21 mouse cellular contexts compared by ENCODE assay signal in the genomic region with DNA sequence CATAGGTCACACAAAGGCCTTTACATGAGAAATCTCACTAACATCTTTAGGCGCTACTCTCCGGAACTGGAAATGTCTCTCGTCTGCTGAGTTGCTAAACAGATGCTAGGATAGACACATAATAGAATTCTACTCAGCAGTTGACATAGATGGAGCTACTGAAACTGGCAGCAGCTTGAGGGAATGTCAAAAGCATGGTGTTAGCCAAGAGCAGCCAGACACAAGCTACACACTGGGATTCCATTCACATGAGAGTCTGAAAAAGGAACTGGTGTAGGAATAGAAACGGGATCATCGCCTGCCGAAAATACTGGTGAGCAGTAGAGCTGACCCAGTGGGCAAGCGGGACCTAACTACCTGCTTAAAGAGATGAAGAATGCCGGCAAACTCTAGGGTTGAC.
DNase-seq lines count a peak whose midpoint lies in the region; ATAC-seq and TF ChIP-seq lines count a peak whose summit lies in the region.
"Had no signal": no experiment of that assay in that cellular context is flagged by ENCODE, and none has a peak within 500 bp of the region (broad histone marks: within the 10 kb centered on the region; RNA-seq: fewer than 3 reads in every experiment).

No protein-coding gene starts in this region.

- H3K4me2 ChIP-seq in heart, embryonic 11.5 days, result no peak overlapping the region
- H3K4me2 ChIP-seq in heart, postnatal 0 days (ENCODE audit: low read depth, low read length), result no peak overlapping the region
- H3K4me2 ChIP-seq in lung, embryonic 16.5 days (ENCODE audit: low read depth, low read length), result no peak overlapping the region
- H3K4me2 ChIP-seq: heart, embryonic 13.5 days; liver, embryonic 11.5 days had no signal

- H3K27ac ChIP-seq in heart, embryonic 11.5 days (ENCODE audit: low read depth, low read length), result no peak overlapping the region
- peak overlapping the region; percentile 36 for H3K27ac ChIP-seq in heart, postnatal 0 days (ENCODE audit: low read depth)
- H3K27ac ChIP-seq in lung, embryonic 16.5 days (ENCODE audit: low read length), result peak overlapping the region; percentile 57
- H3K27ac ChIP-seq: embryonic facial prominence, embryonic 10.5 days; heart, embryonic 13.5 days; hindbrain, postnatal 0 days; layer of hippocampus, adult 2 months; macrophage had no signal

- no peak for ATAC-seq in heart, embryonic 11.5 days (replicated peaks; ENCODE audit: insufficient number of reproducible peaks, low FRiP score, low TSS enrichment)
- ATAC-seq in heart, postnatal 0 days (ENCODE audit: insufficient read depth, low read depth), result peak; percentile 78
- ATAC-seq in lung, embryonic 16.5 days (ENCODE audit: low read depth), result peak; percentile 69
- ATAC-seq: hindbrain, postnatal 0 days had no signal

- 83% methylated on average over 8 of the region's 8 CpGs for WGBS in heart, embryonic 11.5 days (ENCODE audit: insufficient replicate concordance)
- 52% methylated on average over 8 of the region's 8 CpGs for WGBS in heart, postnatal 0 days
- WGBS in lung, embryonic 16.5 days, result 63% methylated on average over 8 of the region's 8 CpGs

- no peak for TF ChIP-seq POLR2A in brain, embryonic 14.5 days (IDR thresholded peaks at IDR 0.05; ENCODE audit: borderline replicate concordance, extremely low read depth, insufficient read depth, insufficient read length, poor library complexity, severe bottlenecking)

- no peak for TF ChIP-seq EP300 in heart, postnatal 0 days (IDR thresholded peaks at IDR 0.05; ENCODE audit: low read depth)

- TF ChIP-seq CTCF in brain, embryonic 14.5 days (IDR thresholded peaks at IDR 0.05; ENCODE audit: borderline replicate concordance, extremely low read depth, insufficient read depth, insufficient read length), result no peak
- no peak for TF ChIP-seq CTCF in heart, postnatal 0 days (IDR thresholded peaks at IDR 0.05; ENCODE audit: low read depth)

- no peak overlapping the region for H3K4me3 ChIP-seq in heart, embryonic 11.5 days (ENCODE audit: low read depth, low read length)
- H3K4me3 ChIP-seq in heart, postnatal 0 days (ENCODE audit: low read depth, low read length), result no peak overlapping the region
- H3K4me3 ChIP-seq in lung, embryonic 16.5 days (ENCODE audit: low read length), result no peak overlapping the region
- H3K4me3 ChIP-seq: embryonic facial prominence, embryonic 10.5 days; heart, embryonic 13.5 days; layer of hippocampus, adult 2 months had no signal

- H3K27me3 ChIP-seq in heart, embryonic 11.5 days (ENCODE audit: control insufficient read depth, insufficient read depth, low read length), result no peaks in the 10 kb centered on the region
- no peaks in the 10 kb centered on the region for H3K27me3 ChIP-seq in heart, postnatal 0 days (ENCODE audit: control insufficient read depth, insufficient read depth, low read length)
- H3K27me3 ChIP-seq in lung, embryonic 16.5 days (ENCODE audit: control insufficient read depth, insufficient read depth, low read depth, low read length), result no peaks in the 10 kb centered on the region
- H3K27me3 ChIP-seq: heart, embryonic 13.5 days had no signal

- no peak overlapping the region for H3K9ac ChIP-seq in heart, embryonic 11.5 days (ENCODE audit: low read depth, low read length)
- H3K9ac ChIP-seq in heart, postnatal 0 days (replicated peaks; ENCODE audit: low read depth, low read length), result no peak overlapping the region
- no peak overlapping the region for H3K9ac ChIP-seq in lung, embryonic 16.5 days (ENCODE audit: low read length)
- H3K9ac ChIP-seq: heart, embryonic 13.5 days had no signal

- H3K9me3 ChIP-seq in heart, embryonic 11.5 days (replicated peaks; ENCODE audit: control insufficient read depth, low read length), result no peaks in the 10 kb centered on the region; the same call in 1 of the 2 replicates
- H3K9me3 ChIP-seq in heart, postnatal 0 days (replicated peaks; ENCODE audit: control insufficient read depth, low read length), result no peaks in the 10 kb centered on the region
- H3K9me3 ChIP-seq in lung, embryonic 16.5 days (ENCODE audit: control insufficient read depth, low read length), result no peaks in the 10 kb centered on the region
- H3K9me3 ChIP-seq: embryonic facial prominence, embryonic 10.5 days; heart, embryonic 13.5 days had no signal

- H3K4me1 ChIP-seq in heart, embryonic 11.5 days (ENCODE audit: control insufficient read depth, insufficient read depth, low read length), result no peaks in the 10 kb centered on the region
- peaks cover 8% of the 10 kb centered on the region for H3K4me1 ChIP-seq in heart, postnatal 0 days (ENCODE audit: control insufficient read depth, insufficient read depth)
- H3K4me1 ChIP-seq in lung, embryonic 16.5 days (replicated peaks; ENCODE audit: control insufficient read depth, insufficient read depth, low read length), result 0 out of 2 replicates have a peak, but pooled peaks cover 2% of the 10 kb centered on the region
- H3K4me1 ChIP-seq: heart, embryonic 13.5 days had no signal

- H3K36me3 ChIP-seq in heart, embryonic 11.5 days (ENCODE audit: control insufficient read depth, insufficient read depth, low read length), result no peaks in the 10 kb centered on the region
- no peaks in the 10 kb centered on the region for H3K36me3 ChIP-seq in heart, postnatal 0 days (replicated peaks; ENCODE audit: control insufficient read depth, insufficient read depth, low read length)
- no peaks in the 10 kb centered on the region for H3K36me3 ChIP-seq in lung, embryonic 16.5 days (ENCODE audit: control insufficient read depth, insufficient read depth, low read length)
- H3K36me3 ChIP-seq: embryonic facial prominence, embryonic 10.5 days; heart, embryonic 13.5 days had no signal

- peak; percentile 45 for DNase-seq in heart, adult 8-10 months (ENCODE audit: low spot score)
- peak; percentile 46 for DNase-seq in brain, embryonic 14.5 days (ENCODE audit: low read depth)
- peak; percentile 51 for DNase-seq in heart, postnatal 0 days (ENCODE audit: low spot score)
- no peak for DNase-seq in kidney, adult 11 months
- DNase-seq in yolk sac, embryonic 10.5 days (ENCODE audit: low spot score), result no peak
- no peak for DNase-seq in kidney, adult 18-20 months
- DNase-seq: adrenal gland, postnatal 36 days; cerebellum, postnatal 36 days; kidney, adult 8-10 months; left cerebral cortex, postnatal 4 days; midbrain, embryonic 14.5 days; spleen, adult 18-20 months; thymus, postnatal 25 days had no signal

Comparison
In these comparisons a context has a peak if more than half of its experiments do, and no peak if none do; other contexts are left out.
1. DNase-seq: peak in heart, adult 8-10 months (single experiment), brain, embryonic 14.5 days (single experiment) and heart, postnatal 0 days (single experiment); none in kidney, adult 11 months (single experiment), yolk sac, embryonic 10.5 days (single experiment) and kidney, adult 18-20 months (single experiment).